Mouse (Mus musculus) bone marrow, adult 2 months (tissue): ENCODE measurements at regions not wholly inside any gene's neighbourhood (a gene's known extent, or its start where the extent isn't known, plus 50 kb on each side); places are given as distances from the start of the nearest gene placed in this dataset.

Experiments used
- CTCF ChIP-seq: fragments of 200-500 bp; IDR thresholded peaks from 2 replicates; pipeline ENCODE4 v1.5.1; 2011; ENCODE audit warnings: low read length, control low read depth; ENCODE audit not compliant: control insufficient read depth, insufficient read depth
- POLR2A ChIP-seq: fragments of 200-500 bp; IDR thresholded peaks from 2 replicates; pipeline ENCODE4 v1.6.1; 2011; ENCODE audit warnings: low read depth, mild to moderate bottlenecking, control low read depth, low read length, borderline replicate concordance; ENCODE audit not compliant: control insufficient read depth

GRCm38 (mm10) chr16:18713017-18713416 is 63.6 kb upstream of the Cldn5 start:
- no peak for TF ChIP-seq POLR2A
- no peak for TF ChIP-seq CTCF
